Mouse (Mus musculus): ENCODE results near the gene Rsph9. TPM values are rescaled to one million over a fixed set of nuclear protein-coding genes. Genes with fewer than 3 reads are reported as not detected.

The Rsph9 gene
- 3.8 and 6.8 TPM in 2 replicates for total RNA-seq (2015; ENCODE audit: low replicate concordance)
- 9.9 TPM in 1 of 2 replicates, not detected in the other for total RNA-seq (2017; ENCODE audit: low replicate concordance)

DNA sequence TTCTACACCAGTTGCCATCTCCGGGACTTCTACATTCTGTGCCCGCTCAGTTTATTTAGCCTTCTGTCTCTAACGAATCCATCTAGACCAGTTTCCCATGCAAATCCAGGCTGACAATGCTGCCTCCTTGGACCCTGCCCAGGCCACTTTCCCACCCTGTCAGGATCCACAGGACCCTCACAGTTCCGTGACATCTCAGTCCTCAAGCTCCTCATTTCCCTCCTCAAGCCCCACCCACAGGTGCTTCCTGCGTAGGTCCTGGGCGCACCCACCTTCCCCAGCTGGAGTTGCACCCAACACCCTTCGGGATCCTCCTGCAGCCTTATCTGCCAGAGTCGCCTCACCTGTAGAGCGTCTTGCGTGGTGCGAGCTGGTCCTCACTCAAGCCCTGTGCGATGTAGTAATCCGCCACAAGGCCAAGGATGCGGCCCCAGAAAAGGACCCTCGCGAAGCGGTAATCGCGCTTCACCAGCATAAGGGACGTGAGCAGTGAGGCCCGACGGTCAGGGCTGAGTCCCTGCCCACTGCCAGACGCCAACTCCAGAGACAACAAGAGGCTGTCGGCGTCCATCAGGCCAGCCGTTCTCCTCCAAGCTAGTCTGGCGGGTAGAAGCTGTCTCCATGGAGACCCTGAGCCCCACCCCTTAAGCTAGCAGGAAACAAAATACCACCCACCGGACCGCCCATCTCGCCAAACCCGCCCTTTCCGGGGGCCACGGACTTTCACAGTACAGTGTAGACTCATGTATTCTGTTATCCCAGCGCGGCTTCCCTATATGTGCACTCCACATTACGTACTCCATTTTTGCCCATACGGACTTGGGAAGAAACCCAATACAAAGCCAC lies at the start of gene Rsph9:
Rsph9 (minus strand) TSS at position 639 of the 846 bp plus-strand sequence.
- peak; percentile 90 for ATAC-seq (replicated peaks; ENCODE audit: low FRiP score, poor library complexity, severe bottlenecking)

DNA sequence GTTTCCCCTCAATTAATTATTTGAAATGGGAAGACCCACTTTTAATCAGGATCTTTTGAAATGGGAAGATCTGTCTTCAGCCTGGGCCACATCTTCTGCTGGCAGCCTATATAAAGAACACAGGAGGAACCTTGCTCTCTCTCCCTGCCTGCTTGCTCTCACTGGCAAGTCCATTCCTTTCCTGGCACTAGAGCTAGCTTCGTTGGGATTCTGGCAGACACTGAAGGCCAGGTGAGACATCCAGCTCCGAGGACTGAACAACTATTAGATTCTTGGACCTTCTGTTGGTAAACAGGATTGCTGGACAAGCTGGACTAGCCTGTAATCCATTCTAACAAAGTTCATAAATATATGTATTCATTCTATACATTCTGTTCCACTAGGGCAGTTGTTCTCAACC lies 44.8 kb upstream of the Rsph9 start:
- no peak for ATAC-seq (replicated peaks; ENCODE audit: low FRiP score, poor library complexity, severe bottlenecking)

DNA sequence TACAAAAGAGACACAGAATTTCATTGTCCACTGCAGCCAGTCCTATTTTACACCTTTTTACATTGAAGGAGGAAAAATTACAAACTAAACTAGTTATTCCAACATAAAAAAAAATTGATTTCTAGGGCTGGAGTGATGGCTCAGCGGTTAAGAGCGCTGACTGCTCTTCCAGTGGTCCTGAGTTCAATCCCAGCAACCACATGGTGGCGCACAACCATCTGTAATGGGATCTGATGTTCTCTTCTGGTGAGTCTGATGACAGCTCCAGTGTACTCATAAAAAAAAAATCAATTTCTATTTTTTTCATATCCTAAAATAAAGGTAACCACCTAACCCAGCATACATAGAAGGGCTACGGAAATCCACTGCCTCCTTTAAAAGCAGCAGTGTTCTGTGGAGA lies 38.3 kb upstream of the Rsph9 start:
- no peak for ATAC-seq (replicated peaks; ENCODE audit: low FRiP score, poor library complexity, severe bottlenecking)

DNA sequence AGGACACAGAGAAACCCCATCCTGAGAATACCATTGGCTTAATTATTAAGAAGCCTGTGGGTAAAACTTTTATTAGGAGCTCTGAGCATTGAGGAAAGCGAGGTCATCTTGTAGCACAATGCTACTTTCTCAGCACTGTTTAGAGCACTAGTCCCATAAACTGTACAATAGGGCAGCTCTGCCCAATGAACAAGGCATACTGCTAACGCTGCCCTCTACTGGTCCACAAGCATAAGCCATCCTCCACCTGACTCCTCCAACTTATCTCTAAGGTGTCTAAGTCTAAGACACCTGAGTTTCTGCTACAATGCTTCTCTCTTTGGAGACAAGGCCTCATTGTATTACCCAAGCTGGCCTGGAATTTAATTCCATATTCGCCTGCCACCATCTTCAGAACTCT lies 26.5 kb upstream of the Rsph9 start:
- peak; percentile 68 for ATAC-seq (replicated peaks; ENCODE audit: low FRiP score, poor library complexity, severe bottlenecking)

DNA sequence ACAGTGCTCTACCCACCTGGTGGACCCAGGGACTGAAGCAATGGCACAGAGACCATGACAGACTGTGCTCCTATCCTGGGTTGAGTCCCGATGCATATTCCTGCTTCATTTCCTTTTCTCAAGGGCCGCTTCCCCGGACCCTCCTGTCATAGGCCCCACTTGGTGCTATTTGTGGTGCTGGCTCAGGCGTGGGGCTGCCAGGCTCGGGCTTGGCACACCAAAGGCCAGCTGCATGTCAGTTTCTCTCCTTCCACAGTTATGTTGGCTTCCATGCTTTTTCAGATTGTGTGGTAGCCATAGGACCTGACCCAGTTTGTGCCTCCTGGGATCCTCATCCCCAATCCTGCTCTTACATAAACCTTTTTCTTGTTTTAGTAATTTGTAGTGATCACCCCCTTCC lies 24.8 kb upstream of the Rsph9 start:
- no peak for ATAC-seq (replicated peaks; ENCODE audit: low FRiP score, poor library complexity, severe bottlenecking)

DNA sequence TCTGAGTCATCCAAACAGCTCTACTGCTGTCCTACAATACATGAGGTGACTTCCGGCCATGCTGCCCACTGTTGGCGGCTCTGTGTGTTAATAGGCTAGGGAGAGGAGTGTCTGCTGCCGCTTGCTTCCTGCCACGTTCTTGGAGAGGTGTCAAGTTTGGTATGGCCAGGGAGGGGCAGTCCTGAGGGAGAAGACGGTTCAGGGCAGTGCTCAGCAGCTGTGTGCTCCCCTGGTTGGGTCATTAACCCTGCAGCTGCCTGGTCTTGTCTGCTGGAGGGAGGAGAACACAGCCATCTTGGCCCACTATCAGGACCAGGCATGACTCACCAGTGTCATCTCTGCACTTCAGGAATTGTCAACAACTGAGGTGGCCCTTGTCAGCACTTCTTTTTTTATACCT lies 24.3 kb upstream of the Rsph9 start:
- ATAC-seq (replicated peaks; ENCODE audit: low FRiP score, poor library complexity, severe bottlenecking) = no peak; the same call in 1 of the 2 replicates

DNA sequence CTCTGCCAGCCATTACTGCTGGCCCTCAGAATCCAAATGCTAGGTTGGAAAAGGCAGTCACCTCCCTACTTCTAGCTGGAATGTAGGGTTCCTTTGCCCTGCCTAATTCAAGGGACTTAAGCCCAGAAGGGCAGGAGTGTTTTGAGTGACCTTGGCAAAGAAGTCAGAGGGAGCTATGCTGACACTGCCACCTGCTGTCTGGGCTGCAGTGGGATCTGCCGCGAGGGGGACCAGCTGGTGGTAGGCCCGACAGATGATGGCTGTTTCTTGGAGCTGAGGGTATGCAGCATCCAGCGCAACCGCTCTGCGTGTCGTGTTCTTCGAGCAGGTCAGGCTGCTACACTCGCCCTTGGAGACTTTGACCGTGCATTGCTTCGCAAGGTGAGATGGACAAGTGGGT lies 23.0 kb upstream of the Rsph9 start:
- no peak for ATAC-seq (replicated peaks; ENCODE audit: low FRiP score, poor library complexity, severe bottlenecking)

DNA sequence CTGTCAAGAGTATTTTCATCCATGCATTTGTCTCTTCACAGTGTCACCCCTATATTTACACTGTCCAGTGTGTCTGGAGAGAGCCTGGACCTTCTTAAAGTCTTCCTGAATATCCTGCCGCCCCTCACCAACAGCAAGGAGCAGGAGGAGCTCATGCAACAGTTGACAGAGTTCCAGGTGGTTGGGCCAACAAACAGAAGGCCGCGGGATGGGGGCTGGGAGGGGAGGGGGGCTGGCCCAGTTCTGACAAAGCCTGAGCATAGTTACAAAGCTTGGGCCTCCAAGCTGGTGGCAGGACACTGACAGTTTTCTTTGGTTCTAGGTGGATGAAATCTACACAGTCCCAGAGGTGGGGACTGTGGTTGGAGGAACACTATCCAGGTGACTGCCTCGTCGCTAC lies 22.3 kb upstream of the Rsph9 start:
- ATAC-seq (replicated peaks; ENCODE audit: low FRiP score, poor library complexity, severe bottlenecking) = no peak

DNA sequence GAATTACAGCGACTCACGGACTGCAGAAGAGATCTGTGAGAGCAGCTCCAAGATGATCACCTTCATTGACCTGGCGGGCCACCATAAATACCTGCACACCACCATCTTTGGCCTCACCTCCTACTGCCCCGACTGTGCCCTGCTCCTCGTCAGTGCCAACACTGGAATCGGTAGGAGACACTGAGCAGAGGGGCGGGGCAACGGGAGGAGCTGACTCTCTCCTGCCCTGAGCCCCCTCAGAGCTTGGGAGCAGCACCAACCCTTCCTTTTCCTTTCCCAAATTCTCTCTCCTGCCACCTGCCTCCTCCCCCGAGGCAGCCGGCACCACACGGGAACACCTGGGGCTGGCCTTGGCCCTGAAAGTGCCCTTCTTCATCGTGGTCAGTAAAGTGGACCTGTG lies 21.4 kb upstream of the Rsph9 start:
- ATAC-seq (replicated peaks; ENCODE audit: low FRiP score, poor library complexity, severe bottlenecking) = no peak

DNA sequence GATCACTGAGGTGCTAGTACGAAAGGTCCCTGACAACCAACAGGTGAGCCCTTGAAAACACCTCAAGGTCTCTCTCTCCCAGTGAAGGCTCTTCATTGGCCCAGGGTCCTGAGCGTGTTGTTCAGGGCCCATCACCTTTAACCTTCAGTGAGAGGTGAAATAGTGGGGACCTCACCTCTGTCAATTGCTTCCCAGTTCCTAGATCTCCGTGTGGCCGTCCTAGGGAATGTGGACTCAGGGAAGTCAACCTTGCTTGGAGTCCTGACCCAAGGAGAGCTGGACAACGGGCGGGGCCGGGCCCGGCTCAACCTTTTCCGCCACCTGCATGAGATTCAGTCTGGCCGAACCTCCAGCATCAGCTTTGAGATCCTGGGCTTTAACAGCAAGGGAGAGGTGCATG lies 20.8 kb upstream of the Rsph9 start:
- ATAC-seq (replicated peaks; ENCODE audit: low FRiP score, poor library complexity, severe bottlenecking) = no peak

DNA sequence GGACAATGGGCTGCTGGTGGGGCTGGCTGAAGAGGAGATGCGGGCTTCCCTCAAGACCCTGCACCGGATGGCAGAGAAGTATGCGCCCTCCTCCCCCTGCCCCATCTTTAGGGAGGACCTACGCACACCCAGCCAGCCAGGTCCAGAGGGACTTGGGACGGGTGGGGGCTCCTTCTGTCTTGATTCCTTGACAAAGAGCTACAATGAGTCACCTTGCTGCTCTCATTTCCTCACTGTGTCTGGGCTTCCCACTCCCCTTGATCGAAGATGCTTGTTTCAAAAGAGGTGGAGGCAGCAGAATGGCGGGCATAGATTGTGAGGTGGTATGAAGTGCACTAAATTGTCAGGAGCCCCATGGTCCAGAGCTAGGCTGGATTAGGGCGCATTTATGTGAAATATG lies 20.3 kb upstream of the Rsph9 start:
- no peak for ATAC-seq (replicated peaks; ENCODE audit: low FRiP score, poor library complexity, severe bottlenecking)

DNA sequence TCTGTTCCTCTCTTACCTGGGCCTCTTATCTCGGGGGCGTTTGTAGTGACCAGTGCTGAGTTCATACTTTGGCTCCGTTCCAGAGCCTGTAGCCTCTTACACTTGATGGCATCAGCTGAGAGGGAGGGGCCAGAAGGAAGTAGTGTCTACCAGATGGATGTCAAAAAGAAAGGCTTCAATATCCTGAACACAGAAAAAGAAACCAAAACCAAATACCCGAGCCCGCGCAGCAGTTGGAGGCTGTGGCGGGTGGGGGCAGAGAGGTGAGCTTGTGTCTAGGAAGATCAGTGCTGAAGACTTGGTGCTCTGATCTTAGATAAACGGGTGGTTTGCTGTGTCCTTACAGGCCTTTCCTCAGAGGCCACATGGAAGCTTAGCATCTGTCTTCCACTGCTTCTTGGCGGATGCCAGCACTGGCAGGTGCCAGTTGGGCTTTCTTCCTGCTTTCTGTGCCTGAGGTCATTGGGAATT lies 19.0 kb upstream of the Rsph9 start:
- 0 out of 2 replicates have a peak, but pooled peaks have one; percentile 6 for ATAC-seq (replicated peaks; ENCODE audit: low FRiP score, poor library complexity, severe bottlenecking)

DNA sequence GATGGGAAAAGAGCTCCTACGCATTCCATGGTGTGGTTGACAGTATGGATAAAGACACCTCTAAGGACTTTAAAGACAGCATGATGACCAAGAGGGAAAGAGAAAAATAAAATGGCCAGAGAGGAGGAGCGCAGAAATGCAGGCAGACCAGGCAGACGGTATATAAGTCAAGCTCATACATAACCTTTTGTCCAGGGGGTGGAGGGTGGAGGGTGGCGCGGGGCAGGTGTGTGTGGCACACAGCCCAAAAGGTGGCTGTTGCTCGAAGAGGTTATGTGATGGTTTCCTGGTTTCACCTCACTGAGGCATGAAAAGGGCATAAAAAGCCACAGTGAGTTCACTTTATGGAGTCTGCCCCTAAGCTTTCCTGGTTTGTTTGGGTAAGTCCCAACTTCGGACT lies 18.5 kb upstream of the Rsph9 start:
- ATAC-seq (replicated peaks; ENCODE audit: low FRiP score, poor library complexity, severe bottlenecking) = no peak

DNA sequence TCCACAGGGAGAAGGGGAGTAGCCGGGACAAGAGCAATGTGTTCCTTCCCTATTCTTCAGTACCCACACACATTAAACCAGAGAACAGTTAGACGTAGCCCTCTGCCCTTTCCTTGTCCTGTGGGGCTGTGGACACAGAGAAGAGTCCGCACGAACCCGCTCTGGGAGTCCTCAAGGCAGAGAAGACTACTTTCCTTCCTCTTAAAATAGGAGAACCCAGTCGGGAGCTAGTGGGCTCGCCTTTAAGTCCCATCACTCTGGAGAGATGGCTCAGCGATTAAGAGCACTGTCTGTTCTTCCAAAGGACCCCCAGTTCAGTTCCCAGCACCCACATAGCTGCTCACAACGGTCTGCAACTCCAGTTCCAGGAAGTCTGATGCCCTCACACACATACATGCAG lies 17.7 kb upstream of the Rsph9 start:
- no peak for ATAC-seq (replicated peaks; ENCODE audit: low FRiP score, poor library complexity, severe bottlenecking)

DNA sequence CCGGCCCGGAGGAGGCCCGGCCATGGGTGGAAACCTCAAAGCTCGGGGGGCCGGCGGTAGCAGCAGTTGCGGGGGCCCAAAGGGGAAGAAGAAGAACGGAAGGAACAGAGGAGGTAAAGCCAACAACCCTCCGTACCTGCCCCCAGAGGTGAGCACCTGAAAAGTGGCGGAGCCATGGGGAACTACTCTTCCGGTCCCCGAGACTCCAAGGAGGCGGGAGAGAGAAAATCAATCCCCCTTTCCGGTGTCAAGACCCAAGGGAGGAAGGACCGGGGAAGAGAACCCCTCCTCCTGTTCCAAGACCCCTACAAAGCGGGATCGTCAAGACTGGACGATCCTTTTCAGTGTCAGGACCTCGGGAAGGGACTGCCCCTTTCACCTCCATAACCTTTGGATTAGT lies 17.2 kb upstream of the Rsph9 start:
- ATAC-seq (replicated peaks; ENCODE audit: low FRiP score, poor library complexity, severe bottlenecking) = no peak

DNA sequence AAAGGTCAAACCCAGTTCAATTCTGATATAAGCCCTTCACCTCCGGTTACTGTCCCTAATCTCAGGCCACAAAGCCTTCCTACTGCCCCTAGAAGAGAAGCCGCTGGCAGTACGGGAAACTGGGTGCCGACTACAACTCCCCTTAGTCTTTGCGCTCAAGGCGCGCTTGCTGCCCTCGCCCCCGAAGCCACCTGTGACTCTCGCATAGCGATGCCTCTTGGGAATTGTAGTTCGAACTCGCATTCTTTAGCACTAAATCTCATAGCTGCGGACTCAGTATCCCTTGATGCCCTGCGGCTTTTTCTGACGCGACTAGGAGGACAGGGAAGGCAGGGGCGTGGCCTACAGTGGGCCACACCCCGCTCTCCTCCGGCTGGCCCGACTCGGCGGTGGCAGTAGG lies 16.7 kb upstream of the Rsph9 start, which contains the start of gene Gtpbp2:
Gtpbp2 (plus strand) TSS at position 347 of the 400 bp plus-strand sequence.
- peak; percentile 71 for ATAC-seq (replicated peaks; ENCODE audit: low FRiP score, poor library complexity, severe bottlenecking)

DNA sequence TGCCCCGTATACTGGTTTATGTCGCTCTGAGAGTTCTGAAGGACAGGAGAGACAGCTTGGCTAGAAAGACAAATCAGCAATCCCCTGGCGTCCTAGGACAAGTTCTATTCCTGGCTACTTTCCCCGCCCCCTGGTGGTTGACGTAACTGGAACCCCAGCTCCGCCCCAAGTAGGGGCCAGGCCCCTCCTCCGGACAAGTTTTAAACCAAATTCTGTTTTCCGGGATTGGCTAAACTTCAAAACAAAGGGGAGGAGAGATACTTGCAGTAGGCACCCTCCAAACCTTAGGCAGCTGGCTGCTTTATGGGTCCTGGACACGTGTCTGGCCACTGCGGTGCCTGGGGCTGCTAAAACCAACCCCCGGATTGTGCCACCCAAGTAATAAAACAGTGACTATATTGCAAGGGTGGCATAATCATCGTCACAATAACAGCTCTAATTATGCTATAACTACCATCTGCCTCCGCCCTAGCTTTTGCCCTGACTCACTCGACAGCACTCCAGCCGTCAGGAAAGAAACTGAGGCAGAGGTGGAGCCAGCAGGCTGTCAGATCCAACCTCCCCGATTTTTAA lies 16.2 kb upstream of the Rsph9 start:
- peak; percentile 68 for ATAC-seq (replicated peaks; ENCODE audit: low FRiP score, poor library complexity, severe bottlenecking)

DNA sequence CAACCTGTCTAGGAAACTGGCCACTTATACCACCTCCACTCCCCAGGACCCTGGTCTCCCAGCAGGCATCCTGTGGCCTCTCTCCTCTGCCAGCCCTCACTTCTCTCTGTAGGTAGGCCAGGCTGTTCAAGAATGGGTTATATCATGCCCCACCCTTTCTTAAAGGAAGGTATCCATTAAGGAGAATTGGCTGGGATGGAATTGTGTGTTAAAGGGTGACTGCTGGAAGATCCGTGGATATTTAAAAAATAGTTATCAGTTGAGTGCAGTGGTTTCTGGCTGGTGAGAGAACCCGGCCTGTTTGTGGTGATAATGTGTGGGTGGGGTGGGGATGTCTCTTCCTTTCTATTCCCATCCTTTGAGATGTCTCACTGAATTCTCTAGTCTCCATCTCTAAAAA lies 15.2 kb upstream of the Rsph9 start:
- ATAC-seq (replicated peaks; ENCODE audit: low FRiP score, poor library complexity, severe bottlenecking) = peak; percentile 59

DNA sequence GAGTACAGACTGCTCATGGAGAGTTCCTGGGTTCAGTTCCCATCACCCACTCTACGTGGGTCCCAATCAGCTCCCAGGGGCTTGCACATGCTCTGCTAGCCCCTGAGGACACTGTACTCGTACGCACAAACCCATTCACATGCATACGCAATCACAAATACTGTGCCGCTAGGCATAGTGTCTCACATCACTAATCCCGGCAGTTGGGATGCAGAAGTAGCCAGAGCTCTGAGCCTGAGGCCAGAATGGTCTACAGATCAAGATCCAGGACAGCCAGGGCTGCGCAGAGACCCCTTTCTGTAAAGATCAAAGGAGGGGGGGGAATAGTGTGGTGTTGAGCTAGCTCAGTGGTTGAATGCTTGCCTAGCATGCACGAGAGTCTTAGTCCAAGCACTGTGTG lies 13.1 kb upstream of the Rsph9 start:
- ATAC-seq (replicated peaks; ENCODE audit: low FRiP score, poor library complexity, severe bottlenecking) = no peak

DNA sequence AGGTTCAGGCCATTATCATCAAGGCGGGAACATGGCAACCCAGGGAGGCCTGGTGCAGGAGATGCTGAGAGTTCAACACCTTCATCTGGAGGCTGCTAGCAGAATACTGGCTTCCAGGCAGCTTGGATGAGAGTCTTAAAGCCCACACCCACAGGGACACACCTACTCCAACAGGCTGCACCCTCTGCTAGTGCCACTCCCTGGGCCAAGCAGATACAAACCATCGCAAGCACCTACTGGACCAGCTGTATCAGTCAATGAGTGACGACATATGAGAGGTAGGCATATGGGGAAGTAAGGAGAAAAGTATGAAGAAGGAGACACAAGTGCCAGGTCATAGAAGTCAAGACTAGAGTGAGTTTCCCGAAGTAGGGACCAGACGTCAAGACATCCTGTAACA lies 12.7 kb upstream of the Rsph9 start:
- peak; percentile 54 for ATAC-seq (replicated peaks; ENCODE audit: low FRiP score, poor library complexity, severe bottlenecking)

DNA sequence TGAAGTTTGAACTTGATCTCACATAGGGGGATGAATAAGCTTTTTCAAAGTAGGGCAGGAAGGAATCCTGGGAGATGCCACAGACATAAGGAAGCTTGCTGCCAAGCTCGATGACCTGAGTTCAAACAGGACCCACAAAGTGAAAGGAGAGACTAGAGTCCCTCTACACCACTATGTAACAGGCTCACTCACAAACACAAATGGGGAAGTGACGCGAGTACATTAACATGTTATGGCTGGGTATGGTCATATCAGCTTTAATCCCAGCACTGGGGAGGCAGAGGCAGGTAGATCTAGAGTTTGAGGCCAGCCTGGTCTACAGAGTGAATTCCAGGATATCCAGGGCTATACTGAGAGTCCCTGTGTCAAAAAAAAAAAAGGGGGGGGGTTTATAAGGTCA lies 10.3 kb upstream of the Rsph9 start:
- no peak for ATAC-seq (replicated peaks; ENCODE audit: low FRiP score, poor library complexity, severe bottlenecking)
